Mouse (Mus musculus): ENCODE measurements around the gene Mrpl4. TPM values are rescaled to one million over a fixed set of nuclear protein-coding genes. Genes with fewer than 3 reads are reported as not detected.

The Mrpl4 gene
- total RNA-seq (2021), result 100 to 1,000 TPM; 103 to 104 TPM

DNA sequence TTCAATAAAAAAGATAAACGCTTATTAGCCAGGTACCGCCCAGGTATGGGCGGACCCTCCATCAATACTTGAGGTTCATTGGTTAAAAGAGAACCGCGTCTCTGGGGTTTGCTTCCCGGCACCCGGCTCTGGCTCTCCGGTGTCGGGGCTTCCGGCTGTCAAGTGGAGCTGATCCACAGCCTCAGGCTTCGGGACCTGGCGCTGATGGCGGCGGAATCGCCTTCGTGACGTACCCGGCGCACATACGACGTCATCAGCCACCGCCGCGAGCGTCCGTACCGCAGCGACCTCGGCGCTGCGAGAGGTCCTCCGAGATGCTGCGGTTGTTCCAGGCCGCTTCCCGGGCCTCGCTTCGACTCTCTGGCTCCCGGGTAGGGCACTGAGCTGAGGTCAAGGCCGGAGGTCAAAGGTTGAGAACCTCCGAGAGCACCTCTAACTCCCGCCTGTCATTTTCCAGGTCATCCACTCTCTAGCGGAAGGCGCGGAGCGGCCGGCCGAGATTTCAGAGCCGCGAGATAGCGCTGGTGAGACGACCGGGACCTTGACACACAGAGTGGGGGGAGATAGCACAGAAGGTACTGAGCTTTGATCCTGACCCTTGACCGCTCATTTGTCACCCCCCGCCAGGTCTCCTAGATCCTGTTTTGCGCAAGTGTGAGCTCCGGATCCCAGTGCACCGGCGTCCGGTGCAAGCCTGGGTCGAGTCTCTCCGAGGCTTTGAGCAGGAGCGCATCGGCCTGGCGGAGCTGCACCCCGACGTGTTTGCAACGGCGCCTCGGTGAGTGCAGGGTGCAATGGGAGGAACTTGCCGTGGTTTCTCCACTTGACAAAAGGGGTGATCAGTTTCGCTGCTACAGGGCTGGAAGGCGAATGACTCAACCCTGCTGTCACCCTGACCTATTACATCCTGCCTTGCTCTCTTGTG, at the start of gene Mrpl4:
TSS of gene Mrpl4 (plus strand) at position 112 of the 925 bp plus-strand sequence.
- intact Hi-C loops (cut with DNase I), result loop anchor here (2.0 kb wide), 2 partner anchors 26 to 50 kb away; partner anchors contain the start of gene Icam4
- DNase-seq, result peak; percentile 90 to 93

DNA sequence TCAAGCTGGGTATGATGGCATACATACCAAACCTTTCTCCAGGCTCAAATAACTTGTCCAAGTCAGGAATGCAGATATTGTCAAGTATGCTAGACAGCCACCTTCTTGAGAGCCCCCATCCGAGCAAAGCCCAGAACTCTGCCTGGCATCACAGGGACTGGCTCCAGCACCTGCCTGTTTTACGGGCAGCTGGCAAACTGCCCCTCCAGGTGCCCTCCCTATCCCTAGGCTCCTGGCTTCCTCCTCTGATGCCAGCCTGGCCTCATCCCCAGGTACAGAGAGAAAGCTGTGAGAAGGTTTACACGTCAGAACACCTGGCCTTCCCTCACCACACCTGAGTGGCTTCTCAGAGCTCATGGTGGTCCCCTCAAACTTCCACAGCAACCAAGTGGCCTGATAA, 45.5 kb upstream of the Mrpl4 start:
- intact Hi-C loops (cut with DNase I), result no loop called here
- DNase-seq, result no peak

DNA sequence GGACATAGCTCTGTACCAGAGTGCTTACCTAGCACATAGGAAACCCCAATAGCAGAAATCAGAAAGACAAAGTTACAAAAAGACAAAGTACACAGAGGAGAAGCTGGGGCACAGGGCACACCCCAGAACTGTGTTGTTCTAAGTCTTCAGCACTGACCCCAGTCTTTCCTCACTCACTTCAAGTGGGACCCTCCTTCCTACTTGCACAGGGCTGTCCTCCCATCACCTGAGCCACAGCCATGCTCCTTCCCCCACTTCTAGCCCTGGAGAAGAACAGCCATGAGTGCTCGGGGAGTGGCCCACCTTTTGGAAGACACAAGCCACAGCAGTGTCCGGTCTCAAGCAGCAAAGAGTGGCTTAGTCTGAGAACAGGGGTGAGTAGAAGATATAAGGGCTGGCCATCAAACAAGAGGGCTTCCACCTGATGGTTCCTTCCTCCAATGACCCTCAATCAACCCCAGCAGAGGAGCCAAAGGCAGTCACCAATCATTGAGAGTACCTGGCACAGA, 43.1 kb upstream of the Mrpl4 start, which contains the start of gene Dnmt1:
TSS of gene Dnmt1 (minus strand) at position 459 of the 509 bp plus-strand sequence.
- intact Hi-C loops (cut with DNase I), result no loop called here
- DNase-seq, result no peak

DNA sequence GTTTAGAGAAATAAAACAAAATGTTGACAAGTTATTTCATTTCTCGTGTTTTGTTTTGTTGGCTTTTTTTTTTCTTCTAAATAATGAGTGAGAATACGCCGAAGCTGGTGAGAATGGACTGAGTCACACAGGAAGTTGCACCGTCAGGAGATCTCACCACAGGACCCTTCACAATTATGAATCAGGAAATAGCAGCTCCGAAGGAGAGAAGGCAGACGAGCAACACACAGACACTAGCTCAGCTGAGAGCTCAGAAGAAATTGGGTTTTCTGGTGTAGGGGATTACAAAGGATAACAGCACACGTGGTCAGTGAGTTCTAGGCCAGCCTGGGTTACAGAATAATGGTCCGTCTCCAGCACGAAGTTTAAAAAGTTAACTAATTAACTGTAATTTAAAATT, 41.0 kb upstream of the Mrpl4 start:
- no peak for DNase-seq
- intact Hi-C loops (cut with DNase I), result no loop called here

DNA sequence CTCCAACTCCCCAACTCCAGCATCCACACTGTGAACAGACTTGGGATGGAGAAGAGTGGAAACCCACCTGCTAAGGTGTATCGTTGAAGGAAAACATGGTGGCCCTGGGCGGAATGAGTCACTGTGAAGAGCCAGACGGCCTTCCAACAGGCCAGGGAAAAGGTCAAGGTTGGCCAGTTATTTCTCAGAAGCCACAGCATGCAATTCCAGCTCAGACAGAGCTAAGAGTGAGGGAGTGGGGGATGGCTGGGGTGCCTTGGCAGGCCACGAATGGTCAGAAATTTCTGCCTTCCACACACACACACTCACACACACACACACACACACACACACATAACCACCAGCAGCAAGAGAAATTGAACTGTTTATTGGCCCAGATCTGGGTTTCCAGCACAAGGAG, 36.9 kb upstream of the Mrpl4 start:
- intact Hi-C loops (cut with DNase I), result no loop called here
- DNase-seq, result no peak

DNA sequence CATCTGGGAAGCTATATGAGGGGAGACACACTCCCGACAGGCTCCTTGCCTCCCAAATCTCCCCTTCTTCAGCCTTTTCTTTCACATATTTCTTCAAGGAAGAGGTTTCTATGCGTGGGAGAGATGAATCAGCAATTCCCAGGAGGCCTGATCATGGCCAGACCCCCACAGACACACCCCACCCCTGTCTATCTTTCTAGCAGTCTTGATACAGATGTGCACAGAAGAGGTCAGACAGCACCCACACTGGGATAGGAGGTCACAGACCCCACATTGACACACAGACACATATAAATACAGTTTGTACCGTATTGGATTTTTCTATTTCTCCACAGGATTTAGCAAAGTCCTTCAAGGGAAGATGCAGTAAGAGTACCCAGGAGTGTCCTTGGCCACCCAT, 36.5 kb upstream of the Mrpl4 start:
- intact Hi-C loops (cut with DNase I), result no loop called here
- DNase-seq, result no peak

DNA sequence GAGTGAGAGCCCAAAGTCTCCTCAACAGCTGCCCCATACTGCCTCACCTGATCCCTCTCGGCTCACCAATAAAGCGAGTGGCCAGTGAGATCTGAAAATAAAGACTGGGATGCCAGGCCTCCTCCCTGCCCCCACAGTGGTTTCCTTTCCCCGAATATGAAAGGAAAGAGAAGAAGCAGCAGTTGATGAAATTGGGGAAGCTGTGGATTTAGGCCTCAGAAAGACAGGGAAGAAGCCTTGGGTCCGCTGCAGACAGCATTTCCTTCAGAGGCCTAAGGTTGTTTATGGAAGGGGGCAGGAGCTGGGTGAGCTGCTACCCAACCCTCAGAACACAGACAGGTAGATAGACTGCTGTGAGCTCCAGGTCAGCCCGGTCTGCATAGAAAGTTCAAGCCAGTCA, 35.8 kb upstream of the Mrpl4 start:
- intact Hi-C loops (cut with DNase I), result no loop called here
- no peak for DNase-seq

DNA sequence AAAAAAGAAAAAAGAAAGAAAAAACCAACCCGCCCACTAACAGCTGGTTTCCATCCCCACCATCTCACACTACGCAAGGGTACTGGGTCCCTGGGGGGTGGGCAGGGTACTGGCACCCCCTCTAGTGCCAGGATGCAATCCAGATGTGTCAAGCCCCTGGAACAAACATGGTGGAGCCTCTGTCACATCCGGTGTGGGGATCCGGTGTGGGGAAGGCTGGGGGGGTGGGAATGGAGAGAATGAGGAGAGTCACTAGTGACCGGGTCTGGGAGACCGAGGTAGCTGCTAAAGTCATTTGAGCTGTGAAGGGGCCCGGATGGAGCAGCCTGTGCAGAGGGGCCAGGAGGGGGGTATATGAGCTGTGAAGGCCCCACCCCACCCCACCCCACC, 30.8 kb upstream of the Mrpl4 start:
- intact Hi-C loops (cut with DNase I), result loop anchor here (2.0 kb wide), 1 partner anchor 19 kb away; no protein-coding TSS in a partner anchor
- DNase-seq, result peak; percentile 56 to 73

DNA sequence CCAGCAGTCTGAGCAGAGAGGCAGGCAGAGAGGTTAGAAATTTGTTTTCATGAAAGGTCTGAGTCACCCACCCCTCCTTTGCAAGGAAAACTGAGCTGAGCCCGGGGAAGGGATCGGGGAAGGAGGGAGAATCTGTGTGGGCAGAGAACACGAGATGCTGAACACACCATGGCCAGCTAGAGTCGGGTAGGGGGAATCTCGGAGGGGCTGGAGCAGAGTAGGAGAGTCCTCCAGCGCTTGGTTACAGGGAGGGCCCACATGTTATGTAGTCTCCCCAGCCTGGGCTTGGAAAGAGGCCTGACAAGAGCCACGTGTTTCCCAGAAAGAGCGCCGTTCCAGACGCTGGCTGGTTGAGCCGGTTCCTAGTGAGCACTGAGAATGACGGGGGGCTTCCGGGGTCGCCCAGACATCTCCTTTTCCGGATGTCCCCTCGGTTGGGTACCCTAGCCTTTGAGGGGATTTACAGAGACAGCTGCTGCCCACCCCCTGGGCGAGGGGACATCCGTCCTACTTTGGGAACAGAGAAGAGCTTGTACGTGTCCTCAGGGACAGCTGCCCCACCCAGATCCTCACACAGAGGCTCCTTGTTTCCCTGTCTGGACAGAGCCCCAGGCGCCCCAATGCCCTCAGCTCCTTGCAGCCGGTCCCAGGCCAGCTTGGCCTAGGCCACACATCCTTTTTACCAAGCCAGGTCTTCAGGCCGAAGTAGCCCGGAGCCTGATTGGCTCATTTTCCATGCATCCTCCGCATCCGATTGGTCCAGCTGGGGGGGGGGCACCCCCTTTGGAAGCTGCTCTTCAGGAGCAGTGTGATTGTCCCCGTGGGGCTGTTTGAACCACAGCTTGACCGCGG, 30.2 kb upstream of the Mrpl4 start:
- intact Hi-C loops (cut with DNase I), result no loop called here
- DNase-seq, result peak; percentile 69 to 70

DNA sequence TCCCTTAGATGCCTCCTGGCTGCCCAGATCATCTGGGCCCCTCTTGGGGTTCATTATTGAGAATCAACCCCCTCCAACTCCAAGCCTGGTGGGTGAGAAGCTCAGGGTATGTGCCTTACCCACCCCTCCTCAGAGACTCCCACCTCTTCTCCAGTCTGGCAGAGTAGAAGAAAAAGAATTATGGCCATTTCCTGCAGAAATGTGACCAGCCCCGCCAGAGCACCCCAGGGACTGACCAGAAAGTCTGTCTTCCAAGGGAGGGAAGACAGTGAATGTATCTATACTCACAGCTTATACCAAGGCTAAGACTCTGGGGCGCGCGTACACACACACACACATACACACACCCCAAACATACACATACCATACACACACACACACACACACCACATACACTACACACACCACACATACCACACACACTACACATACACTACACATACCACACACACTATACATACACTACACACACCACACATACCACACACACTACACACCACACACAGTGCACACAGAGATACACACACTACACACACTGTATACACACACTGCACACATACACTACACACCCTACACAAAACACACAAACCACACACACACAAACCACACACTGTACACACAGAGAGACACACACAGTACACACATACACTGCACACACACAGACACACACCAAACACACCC, 29.4 kb upstream of the Mrpl4 start:
- DNase-seq, result no peak
- intact Hi-C loops (cut with DNase I), result no loop called here

DNA sequence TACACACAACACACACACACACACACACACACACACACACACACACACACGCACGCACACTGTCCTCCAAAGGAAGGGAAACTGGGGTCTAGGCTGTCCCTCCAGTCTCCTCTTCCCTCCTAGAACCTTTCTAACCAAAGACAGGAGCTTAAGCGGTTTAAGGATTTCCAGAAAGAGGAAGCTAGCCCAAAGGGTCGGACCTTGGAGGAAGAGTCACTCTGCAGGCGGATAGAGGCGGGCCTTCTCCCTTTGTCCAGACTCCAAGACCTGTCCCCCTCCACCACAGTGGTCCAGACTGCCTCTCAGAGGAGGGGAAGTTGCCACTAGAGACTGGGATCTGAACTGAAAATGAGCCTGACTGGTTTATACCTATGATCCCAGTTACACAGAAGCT, 28.9 kb upstream of the Mrpl4 start:
- DNase-seq, result peak; percentile 55 to 60
- intact Hi-C loops (cut with DNase I), result no loop called here

DNA sequence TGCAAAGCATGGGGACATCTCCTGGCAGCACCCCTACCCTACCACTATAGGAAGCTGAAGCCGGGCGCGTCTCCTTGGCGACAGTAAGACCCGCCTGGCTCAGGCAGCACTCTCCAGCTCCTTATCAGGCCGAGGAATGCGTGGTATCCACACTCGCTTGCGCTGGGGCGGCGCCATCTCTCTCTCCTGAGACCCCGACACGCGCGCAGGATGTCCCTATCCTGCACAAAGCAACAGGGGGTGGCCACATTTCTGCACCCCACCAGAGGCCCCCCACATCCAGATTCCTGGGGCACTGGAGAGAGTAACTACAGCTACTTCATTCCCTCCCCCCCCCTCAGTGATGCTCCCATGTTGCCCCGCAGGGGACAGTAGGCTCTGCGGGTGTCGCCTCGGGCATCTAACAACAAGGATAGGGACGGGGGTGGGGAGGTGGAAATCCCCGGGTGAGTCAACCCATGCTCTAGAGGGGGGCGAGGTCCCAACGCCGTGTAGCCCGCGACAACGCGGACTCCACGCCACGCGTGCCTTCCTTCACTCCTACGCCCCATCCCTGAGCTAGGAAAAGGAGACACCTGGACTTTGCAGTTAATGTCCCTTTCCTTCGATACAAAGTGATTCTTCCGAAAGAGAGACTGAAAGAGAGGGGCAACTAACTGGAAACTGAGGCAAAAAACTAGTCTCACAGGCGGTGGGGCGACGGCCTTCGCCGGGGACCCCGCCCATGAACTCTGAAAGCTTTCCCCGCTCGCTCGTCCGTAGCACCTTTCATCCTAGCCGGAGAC, 26.9 kb upstream of the Mrpl4 start:
- intact Hi-C loops (cut with DNase I), result no loop called here
- DNase-seq, result peak; percentile 73 to 77

DNA sequence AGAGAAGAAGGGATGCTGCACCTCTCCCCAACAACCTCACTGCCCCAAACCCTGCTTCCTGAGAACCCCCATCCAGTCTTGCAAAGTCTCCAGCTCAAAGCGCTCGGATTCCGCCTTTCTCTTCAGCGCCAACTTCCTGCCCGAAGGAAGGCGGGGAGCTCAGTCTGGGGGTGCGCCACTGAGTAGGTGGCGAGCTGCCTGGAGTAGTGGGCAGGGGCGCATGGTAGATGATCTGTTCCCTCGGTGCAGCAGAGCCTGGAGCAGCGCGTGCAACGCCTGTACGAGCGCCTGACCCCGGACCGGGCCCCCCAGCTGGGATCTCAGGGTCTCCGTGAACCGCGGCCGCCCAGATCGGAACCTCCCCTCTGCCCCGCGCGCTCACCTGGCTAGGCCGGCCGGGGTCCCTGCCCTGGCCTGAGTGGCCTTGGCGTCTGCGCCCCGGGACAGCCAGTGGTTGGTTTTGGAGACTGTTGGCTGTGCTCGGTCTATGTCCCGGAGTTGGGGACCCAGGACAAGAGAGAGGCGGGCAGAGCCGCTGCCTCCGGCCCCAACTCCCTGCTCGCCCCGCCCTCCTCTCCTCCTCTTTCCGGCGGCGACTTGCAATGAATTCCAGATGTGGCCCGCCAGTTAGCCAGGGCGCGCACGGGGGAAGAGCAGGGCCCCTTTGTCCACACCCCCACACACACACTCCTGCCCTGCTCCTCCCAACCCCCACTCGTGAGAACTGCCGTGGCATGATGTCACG, 26.1 kb upstream of the Mrpl4 start, which contains the start of gene S1pr2:
TSS of gene S1pr2 (minus strand) at position 566 of the 745 bp plus-strand sequence.
- DNase-seq, result peak; percentile 89 to 91
- intact Hi-C loops (cut with DNase I), result no loop called here

DNA sequence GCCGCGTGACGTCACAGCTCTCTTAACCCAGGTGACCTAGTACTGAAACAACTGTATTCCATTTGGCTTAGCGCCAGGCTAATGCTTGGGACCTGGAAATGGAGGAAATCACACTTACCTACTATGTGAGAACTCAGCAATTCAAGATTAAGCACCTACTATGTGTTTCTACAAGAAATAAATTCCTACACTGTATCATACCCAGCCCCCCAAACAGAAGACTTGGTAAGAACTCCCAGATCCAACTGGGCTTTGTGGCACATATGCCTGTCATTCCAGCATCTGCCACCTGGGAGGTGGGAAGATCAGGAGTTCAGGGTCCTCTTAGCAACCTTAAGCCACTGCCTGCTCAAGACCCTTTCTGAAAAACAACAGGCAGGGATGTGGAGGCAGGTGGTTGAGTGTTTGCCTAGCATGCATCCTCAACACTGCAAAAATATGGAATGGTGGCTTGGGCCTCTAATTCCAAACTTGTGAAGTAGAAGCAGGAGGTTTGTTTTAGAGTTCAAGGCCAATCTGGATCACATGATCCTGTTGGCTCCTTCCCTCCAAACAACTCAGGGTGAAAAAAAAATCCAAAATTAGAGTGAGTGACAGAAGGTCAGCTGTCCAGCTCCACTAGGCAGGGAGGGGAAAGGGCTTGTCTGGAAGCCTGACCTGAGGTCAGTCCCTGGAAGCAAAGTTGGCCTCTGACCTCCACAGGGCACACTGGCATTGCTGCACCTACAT, 25.4 kb upstream of the Mrpl4 start:
- intact Hi-C loops (cut with DNase I), result loop anchor here (1.0 kb wide), 1 partner anchor 23 kb away; no protein-coding TSS in a partner anchor
- no peak for DNase-seq

DNA sequence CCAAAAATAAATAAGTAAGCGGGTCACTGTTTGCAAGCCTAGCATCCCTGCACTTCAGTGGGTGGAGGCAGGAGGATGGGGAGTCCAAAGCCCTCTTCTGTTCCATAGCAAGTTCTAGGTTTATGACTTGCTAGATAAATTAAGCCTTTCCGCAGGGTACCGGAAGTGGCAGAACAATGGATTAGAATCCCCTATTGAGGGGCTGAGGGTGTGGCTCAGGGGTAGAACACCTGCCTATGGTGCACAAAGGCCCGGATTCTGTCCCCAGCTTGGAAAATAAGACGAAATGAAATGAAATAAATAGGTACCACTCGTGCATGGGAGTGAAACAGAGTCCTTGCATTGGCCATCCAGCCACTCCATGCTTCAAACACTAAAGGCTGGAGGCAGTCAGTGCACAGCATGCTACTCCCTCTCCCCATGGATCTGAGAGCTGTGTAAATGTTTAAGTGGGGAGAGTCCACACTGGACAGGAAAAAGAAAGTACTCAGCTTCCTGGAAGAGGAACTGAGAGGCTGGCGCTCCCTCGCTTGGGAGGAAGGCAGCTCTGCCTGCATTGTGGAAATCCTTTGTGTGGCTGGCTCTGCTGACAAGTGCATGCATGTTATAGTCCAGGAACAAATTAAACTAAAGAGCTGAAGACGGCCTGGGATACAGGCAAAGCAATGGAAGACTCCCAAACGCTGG, 24.0 kb upstream of the Mrpl4 start:
- no peak for DNase-seq

DNA sequence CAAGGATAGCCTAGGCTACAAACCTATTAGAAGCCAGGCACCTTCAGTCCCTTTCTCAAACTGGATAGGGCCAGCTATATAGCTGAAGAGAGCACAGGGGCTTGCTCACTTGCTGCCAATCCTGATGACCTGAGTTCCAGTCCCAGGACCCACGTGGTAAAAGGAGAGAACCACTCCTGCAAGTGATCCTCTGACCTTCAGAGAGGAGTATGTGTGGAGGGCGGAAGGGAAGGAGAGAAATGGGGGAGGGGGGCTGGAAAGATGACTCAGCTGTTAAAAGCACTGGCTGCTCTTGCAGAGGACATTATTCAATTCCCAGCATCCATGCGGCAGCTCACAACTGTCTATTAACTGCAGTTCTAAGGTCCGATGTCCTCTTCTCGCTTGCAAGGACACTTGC, 23.4 kb upstream of the Mrpl4 start:
- intact Hi-C loops (cut with DNase I), result no loop called here
- no peak for DNase-seq

More for the DNA sequence above, 24.0 kb upstream of the Mrpl4 start:
- intact Hi-C loops (cut with DNase I), result no loop called here

DNA sequence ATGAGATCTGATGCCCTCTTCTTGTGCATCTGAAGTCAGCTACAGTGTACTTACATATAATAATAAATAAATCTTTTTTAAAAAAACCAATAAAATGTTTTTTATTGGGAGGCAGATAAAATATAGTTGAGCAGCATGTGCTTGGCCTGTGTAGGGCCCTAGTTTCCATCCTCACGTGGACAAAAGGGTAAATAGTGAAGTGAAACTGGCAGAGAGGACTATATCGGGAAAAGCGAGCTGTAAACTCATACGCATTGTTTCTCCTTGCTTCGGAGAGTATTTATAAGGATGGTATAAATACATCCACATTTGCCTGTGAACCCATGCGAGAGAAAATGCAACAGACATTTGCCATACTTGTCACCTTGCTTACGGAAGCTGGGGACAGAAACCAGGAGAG, 22.8 kb upstream of the Mrpl4 start:
- no peak for DNase-seq
- intact Hi-C loops (cut with DNase I), result no loop called here

DNA sequence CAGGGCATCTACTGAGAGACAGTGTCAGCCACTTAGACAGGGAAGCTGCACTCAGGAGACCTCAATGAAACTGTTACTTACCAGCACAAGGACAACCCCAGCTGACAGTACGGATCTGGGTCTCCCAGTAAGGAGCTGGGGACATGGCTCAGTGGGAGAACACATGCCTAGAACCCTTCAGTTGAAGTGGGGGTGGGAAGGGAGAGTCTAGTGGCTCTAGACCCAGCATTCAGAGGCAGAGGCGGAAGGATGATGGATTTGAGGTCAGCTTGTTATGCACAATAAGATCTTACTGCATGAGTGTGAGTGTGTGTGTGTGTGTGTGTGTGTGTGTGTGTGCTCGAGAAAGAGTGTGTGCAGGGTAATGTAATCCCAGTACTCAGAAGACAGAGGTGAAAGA, 20.4 kb upstream of the Mrpl4 start:
- no peak for DNase-seq
- intact Hi-C loops (cut with DNase I), result no loop called here

Data from heart, postnatal 10 days (tissue).